Mouse (Mus musculus) ES-CJ7 (cell line): ENCODE measurements around the gene Cyp2t4.

ENCODE experiments used
- DNase-seq: peaks from one replicate; pipeline ENCODE4 v3.0.0; 2011; ENCODE audit warnings: low read depth, low spot score

Cyp2t4 gene

DNA sequence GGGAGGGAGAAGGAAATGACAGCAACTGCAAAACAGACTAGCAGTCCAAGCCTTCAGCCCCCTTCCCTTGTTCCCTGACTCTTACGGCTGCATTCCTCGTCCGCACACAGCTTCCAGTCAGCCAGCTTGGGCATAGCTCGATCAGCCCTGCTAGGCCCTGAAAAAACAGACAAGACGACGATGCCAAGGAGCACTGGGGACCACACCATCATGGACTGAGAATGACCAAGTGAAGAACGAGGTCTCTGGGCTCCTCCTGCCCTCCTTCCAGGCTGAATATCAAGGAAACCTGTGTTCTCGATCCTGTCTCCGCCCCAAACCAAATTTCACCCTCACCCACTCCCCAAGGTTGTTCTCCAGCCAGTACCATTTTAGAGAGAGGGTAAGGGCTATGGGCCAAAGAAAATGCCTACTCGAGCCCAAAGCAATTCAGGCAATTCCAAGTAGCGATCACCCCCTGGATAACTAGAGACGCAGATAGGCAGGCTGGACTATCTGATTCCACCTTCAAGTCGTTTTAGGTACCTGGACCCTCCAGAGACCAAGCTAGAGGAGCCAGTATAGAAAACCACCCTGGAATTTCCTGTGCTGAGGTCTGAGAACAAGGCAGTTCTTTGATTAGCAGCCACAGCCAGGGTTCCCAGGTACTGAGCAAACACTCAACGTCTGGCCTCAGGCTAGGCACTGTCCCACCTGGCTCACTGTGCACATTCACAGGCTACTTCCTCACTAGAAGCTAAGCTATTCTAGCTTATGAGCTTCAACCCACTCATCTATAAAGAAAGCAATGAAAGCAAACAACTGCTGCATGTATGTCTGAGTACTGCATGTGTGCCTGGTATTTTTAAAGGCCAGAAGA is 27.6 kb downstream of the Cyp2t4 start, which contains the start of the genes Gm21983 and Mia:
Gene Gm21983 (minus strand): TSS at position 250 of the 859 bp plus-strand sequence.
Gene Mia (minus strand): TSS at position 321 of the 859 bp plus-strand sequence.
- DNase-seq: peak; percentile 59

GRCm38 (mm10) chr7:27182498-27182897 is 29.0 kb downstream of the Cyp2t4 start:
- no peak for DNase-seq

DNA sequence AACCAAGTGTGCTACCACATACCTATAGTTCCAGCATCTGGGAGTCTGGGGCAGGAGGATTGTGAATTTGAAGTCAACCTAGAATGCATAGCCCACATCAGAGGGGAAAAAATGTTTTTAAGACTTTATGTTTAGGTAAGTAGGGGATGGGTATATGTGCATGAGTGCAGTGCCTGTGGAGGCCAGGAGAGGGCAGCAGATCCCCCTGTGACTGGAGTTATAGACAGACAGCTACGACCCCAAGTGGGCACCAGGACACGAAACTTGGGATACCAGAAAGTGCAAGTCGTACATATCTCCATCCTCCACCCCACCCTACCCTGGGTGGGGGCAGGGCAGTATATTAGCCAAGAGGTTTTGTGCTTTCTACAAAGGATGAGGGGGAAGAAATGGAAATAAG is 31.4 kb downstream of the Cyp2t4 start:
- DNase-seq: peak; percentile 90

DNA sequence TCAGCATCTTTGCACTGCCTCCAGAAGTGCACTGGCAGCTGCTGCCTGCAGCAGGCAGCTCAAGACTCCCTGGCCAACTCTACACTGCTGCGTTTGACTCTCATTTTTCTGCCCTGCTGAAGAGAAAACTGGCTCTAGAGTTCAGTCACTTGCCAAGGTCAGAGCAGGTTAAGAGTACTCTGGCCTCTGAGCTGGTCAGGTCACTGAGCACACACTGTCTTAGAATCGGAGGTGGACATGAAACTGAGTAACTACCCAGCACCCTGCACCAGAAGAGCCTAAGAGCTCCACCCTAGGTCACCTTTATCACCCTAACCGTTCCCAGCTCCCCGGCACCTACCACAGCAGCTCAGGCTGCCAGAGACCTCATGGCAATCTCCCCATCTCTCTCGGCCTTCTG is 32.5 kb downstream of the Cyp2t4 start:
- no peak for DNase-seq

DNA sequence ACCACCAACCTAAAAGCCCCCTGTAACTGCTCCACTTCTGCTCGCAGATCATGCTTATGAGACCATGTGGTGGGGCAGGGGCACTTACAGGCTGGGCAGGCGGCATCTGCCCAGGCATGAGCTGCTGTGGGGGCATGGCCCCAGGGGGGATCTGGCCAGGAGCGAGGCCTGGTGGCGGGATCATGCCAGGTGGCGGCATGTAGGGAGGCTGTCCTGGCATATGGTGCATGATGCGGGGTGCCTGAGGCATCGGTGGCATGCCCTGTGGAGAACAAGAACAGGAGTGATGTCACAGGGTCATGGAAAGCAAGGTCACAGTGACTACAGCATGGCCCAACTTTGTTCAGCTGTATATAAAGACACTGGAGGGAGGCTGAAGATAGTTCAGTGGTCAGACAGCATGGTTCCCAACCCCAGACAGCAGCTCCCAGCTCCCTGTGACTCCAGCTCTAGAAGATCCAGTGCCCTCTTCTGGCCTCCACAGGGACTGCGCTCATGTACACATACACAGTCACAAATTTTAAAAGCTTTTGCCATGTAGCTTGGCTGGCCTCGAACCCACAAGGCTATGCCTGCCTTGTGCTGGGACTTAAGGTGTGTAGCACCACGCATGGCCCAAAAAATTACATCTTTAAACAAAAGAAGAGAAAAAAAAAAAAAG is 35.9 kb downstream of the Cyp2t4 start:
- DNase-seq: peak; percentile 79

GRCm38 (mm10) chr7:27192434-27192833 is 38.9 kb downstream of the Cyp2t4 start:
- DNase-seq: no peak

- no peak for DNase-seq
Measured at GRCm38 (mm10) chr7:27193731-27194130, 40.2 kb downstream of the Cyp2t4 start.

- DNase-seq: peak; percentile 100
Measured at GRCm38 (mm10) chr7:27195681-27196611, 42.4 kb downstream of the Cyp2t4 start, which contains the start of the genes BC024978 and Snrpa. BC024978 (plus strand) TSS chr7:27195781. Snrpa (minus strand) TSS chr7:27196271.

DNA sequence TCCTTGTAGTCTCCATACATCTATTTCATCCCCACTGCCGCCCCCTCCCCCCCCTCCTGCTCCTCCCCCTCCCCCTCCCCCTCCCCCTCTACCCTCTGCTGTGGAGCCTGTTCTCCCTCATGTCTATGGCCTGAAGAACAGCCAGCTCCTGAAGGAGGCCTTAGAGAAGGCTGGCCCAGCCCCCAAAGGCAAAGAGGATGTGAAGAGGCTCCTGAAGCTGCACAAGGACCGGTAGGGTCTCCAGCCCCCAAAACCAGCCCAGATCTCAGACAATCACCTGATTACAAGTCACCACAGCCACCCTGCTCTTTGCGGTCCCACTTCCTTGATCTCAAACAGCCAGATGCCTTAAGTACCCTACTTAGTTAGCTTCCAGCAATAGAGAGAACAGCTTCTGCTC is 43.6 kb downstream of the Cyp2t4 start:
- DNase-seq: no peak

DNA sequence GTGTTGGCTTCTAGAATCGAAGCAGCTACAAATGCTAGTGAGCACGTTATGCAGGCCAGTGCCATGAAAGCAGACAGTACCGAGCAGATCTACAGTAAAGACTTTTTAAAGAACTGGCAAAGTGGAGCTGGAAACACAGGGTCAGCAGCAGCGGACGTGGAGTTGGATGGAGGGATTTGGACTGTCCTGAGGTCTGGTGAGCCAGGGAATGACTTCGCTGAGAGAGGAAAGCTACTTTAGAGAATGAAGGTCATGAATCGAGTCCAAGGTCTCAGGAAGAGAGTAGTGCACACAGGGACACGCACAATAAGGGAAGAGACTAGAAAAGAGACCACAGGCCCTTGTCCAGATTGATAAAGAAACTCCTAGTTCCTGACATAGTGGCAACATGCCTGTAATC is 44.1 kb downstream of the Cyp2t4 start:
- no peak for DNase-seq

GRCm38 (mm10) chr7:27198355-27198754 is 44.8 kb downstream of the Cyp2t4 start:
- no peak for DNase-seq

- DNase-seq: peak; percentile 39
Measured at GRCm38 (mm10) chr7:27198779-27199178, 45.3 kb downstream of the Cyp2t4 start.

- DNase-seq: no peak
Measured at GRCm38 (mm10) chr7:27203730-27204449, 50.4 kb downstream of the Cyp2t4 start.
